Mouse (Mus musculus): ENCODE data around the gene Spred1. TPM values are rescaled to one million over a fixed set of nuclear protein-coding genes. Genes with fewer than 3 reads are reported as not detected.

Spred1 gene
- total RNA-seq, 2 experiments from 2014 or later = 164 to 174 TPM

DNA sequence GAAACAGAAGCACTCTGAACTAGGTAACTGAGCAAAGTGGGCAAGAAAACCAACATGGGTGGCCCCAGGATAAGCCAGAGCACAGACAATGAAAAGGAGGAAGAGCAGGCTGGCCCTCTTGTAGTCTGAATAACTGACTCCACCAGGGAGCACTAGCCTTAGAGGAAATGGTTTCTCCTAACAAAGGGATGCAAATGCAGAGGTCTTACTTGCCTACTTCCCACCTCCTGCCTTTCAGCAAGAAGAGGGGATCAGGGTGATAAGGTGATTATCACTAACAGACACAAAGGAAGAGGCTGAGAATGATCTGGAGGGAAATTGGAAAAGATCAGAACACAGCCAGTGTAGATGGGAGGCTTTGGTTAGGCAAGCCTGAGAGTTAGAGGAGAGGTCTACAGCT, 73.1 kb downstream of the Spred1 start:
- TF ChIP-seq CTCF (IDR thresholded peaks at IDR 0.05) = no peak
- Histone ChIP-seq H3K4me3 (no peak overlapping the region), H3K27ac (no peak overlapping the region)
- intact Hi-C loops (cut with DNase I) = no loop called here
- no peak for DNase-seq (ENCODE audit: extremely low spot score in 1 of 2, low spot score in 2 of 2)

DNA sequence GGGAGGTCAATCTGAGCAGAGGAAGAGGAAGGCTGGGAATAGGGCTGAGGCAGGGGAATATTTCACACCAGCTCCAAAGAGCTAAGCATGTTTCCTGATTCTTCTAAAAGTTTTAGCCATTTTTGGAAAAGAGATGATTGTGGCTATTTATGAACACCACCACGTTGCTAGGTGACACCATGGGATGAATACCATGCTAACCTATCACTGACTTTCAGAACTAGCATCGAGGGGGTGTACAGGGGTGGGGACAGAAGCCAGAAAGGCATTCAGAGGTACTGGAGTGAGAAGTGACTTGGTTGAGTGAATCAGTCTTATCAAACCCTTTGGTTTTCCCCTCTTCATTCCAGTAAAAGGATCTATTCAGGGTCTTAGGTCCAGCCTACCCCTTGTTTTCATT, 74.0 kb downstream of the Spred1 start:
- Histone ChIP-seq H3K27ac (no peak overlapping the region), H3K4me3 (no peak overlapping the region)
- no peak for DNase-seq (ENCODE audit: extremely low spot score in 1 of 2, low spot score in 2 of 2)
- intact Hi-C loops (cut with DNase I) = loop anchor here (5.0 kb wide), 1 partner anchor 37 kb away; no protein-coding TSS in a partner anchor
- TF ChIP-seq CTCF (IDR thresholded peaks at IDR 0.05) = no peak

GRCm38 (mm10) chr2:117195578-117195977, 74.4 kb downstream of the Spred1 start:
- no peak overlapping the region for H3K27ac ChIP-seq
- intact Hi-C loops (cut with DNase I) = loop anchor here (5.0 kb wide), 1 partner anchor 37 kb away; no protein-coding TSS in a partner anchor
- DNase-seq (ENCODE audit: extremely low spot score in 1 of 2, low spot score in 2 of 2) = peak; percentile 29 to 44
- no peak for TF ChIP-seq CTCF (IDR thresholded peaks at IDR 0.05)
- H3K4me3 ChIP-seq = no peak overlapping the region

DNA sequence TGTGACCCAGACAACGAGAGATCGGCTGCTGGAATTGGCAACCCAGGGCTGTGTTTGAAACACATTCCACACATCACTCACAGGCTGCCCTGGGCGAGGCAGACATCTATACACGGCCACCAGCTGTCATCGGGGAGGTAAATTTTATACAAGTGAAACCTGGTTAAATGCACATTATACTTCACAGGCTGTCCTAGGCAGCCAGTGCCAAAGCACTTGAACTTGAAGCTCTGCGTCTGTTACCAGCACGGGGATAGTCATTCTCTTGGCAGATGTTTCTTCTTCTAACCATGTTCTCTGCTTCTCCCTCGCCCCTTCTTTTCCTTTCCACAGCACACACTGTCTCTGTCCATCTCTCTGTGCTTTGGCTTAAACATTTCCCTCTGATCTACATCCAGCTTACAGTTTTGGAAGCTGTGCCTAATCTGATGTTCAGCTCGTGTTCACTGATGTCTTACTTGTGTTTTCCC, 79.7 kb downstream of the Spred1 start:
- intact Hi-C loops (cut with DNase I) = no loop called here
- no peak overlapping the region for H3K4me3 ChIP-seq
- no peak for TF ChIP-seq CTCF (IDR thresholded peaks at IDR 0.05)
- no peak for DNase-seq (ENCODE audit: extremely low spot score in 1 of 2, low spot score in 2 of 2)
- H3K27ac ChIP-seq = no peak overlapping the region

GRCm38 (mm10) chr2:117203350-117203749, 82.2 kb downstream of the Spred1 start:
- Histone ChIP-seq H3K4me3 (no peak overlapping the region), H3K27ac (peak overlapping the region; percentile 79)
- peak in 1 of 2 experiments; percentile 46 for DNase-seq (ENCODE audit: extremely low spot score in 1 of 2, low spot score in 2 of 2)
- intact Hi-C loops (cut with DNase I) = no loop called here
- TF ChIP-seq CTCF (IDR thresholded peaks at IDR 0.05) = no peak

- Histone ChIP-seq H3K4me3 (no peak overlapping the region), H3K27ac (peak overlapping the region; percentile 44; the same call in 1 of the 2 replicates)
- intact Hi-C loops (cut with DNase I) = no loop called here
- no peak for TF ChIP-seq CTCF (IDR thresholded peaks at IDR 0.05)
- DNase-seq (ENCODE audit: extremely low spot score in 1 of 2, low spot score in 2 of 2) = no peak
Measured at GRCm38 (mm10) chr2:117204534-117204933, 83.4 kb downstream of the Spred1 start.

GRCm38 (mm10) chr2:117205066-117205465, 83.9 kb downstream of the Spred1 start:
- H3K27ac ChIP-seq = no peak overlapping the region
- intact Hi-C loops (cut with DNase I) = no loop called here
- no peak overlapping the region for H3K4me3 ChIP-seq
- TF ChIP-seq CTCF (IDR thresholded peaks at IDR 0.05) = no peak
- no peak for DNase-seq (ENCODE audit: extremely low spot score in 1 of 2, low spot score in 2 of 2)

DNA sequence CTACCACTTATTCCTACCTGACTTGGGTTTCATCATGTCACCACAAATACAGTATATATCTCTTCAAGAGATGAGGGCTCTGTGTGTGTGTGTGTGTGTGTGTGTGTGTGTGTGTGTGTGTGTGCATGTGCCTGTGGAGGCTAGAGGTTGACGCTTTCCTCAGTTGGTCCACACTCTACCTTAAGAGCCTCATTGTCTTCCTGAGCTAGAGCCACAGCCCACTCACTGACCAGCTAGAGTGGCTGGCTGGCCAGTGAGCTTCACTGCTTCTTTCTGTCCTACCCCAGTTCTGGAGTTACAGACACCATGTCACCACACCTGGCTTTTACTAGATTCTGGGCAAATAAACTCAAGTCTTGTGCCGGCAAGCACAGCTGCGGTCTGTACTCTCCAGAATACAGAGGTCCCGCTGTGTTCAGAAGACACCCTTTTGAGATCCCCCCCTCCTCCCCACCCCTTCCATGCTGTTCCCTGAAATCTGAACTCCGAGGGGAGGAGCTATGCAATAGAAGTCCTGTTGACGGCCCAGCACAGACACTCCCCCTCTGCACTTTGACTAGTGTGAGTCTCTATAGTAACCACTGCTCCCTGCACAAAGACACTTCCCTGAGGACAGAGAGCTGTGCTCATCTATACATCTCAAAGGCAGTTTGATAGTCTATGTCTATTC, 89.4 kb downstream of the Spred1 start:
- Histone ChIP-seq H3K27ac (no peak overlapping the region), H3K4me3 (no peak overlapping the region)
- intact Hi-C loops (cut with DNase I) = no loop called here
- TF ChIP-seq CTCF (IDR thresholded peaks at IDR 0.05) = no peak
- no peak for DNase-seq (ENCODE audit: extremely low spot score in 1 of 2, low spot score in 2 of 2)

DNA sequence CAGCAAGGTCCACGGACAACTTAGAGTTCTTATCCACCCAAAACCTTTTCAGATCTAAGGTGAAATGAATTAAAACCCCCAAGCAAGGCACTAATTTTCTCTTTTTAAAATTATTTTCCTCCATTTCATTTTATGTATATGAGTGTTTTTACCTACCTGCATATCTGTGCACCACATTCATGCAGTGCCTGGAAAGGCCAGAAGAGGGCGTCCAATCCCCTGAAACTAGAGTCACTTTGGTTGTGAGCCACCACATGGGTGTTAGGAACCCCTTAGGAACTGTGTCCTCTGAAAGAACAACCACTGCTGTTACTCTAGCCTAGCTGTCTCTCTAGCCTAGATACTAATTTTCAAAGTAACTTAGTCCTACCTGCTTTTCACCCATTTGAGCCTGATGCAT, 95.0 kb downstream of the Spred1 start:
- intact Hi-C loops (cut with DNase I) = no loop called here
- no peak for DNase-seq (ENCODE audit: extremely low spot score in 1 of 2, low spot score in 2 of 2)
- Histone ChIP-seq H3K4me3 (no peak overlapping the region), H3K27ac (no peak overlapping the region)
- peak; percentile 35 for TF ChIP-seq CTCF (IDR thresholded peaks at IDR 0.05)

DNA sequence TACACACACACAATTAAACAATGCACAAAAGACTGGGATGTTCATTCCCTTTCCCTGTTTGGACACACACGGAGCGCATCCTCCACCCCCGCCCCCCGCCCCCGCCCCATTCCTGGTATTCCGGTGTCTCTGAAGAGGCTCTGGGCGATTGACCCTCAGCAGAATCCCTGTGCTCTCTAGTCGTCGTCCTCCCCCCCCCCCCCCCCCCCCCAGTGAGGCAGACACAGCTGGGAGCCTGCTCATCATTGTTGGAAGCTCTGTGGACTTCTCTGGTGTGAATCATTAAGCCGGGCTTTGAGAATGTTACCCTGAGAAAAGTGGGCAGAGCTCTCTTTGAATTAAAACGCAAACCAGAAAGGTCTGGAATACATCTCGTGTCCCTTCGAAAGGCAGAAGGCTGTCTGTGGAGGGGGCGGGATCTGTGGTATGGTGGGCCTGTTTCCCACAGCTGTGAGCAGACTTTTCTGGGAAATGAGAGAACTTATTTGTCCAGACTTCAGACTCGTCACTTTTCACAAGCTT, 96.6 kb downstream of the Spred1 start:
- no peak for DNase-seq (ENCODE audit: extremely low spot score in 1 of 2, low spot score in 2 of 2)
- TF ChIP-seq CTCF (IDR thresholded peaks at IDR 0.05) = no peak
- Histone ChIP-seq H3K27ac (no peak overlapping the region), H3K4me3 (no peak overlapping the region)
- intact Hi-C loops (cut with DNase I) = no loop called here

- intact Hi-C loops (cut with DNase I) = no loop called here
- no peak overlapping the region for H3K27ac ChIP-seq
- TF ChIP-seq CTCF (IDR thresholded peaks at IDR 0.05) = no peak
- H3K4me3 ChIP-seq = no peak overlapping the region
- no peak for DNase-seq (ENCODE audit: extremely low spot score in 1 of 2, low spot score in 2 of 2)
Measured at GRCm38 (mm10) chr2:117219536-117219935, 98.4 kb downstream of the Spred1 start.

- Histone ChIP-seq H3K27ac (no peak overlapping the region), H3K4me3 (no peak overlapping the region)
- TF ChIP-seq CTCF (IDR thresholded peaks at IDR 0.05) = no peak
- intact Hi-C loops (cut with DNase I) = loop anchor here (10.0 kb wide), 1 partner anchor 208 kb away; no protein-coding TSS in a partner anchor
- no peak for DNase-seq (ENCODE audit: extremely low spot score in 1 of 2, low spot score in 2 of 2)
Measured at GRCm38 (mm10) chr2:117222651-117223050, 101.5 kb downstream of the Spred1 start.
